26 mouse cellular contexts compared by ENCODE assay signal in genomic region chr15:13212027-13212685, GRCm38 (mm10). TPM values are rescaled to one million over a fixed set of nuclear protein-coding genes. Genes with fewer than 3 reads are reported as not detected.
A peak's percentile ranks its signal among the peaks of the same experiment; 100 is the strongest.
DNase-seq lines count a peak whose midpoint lies in the region; ATAC-seq and TF ChIP-seq lines count a peak whose summit lies in the region.
"Had no signal": no experiment of that assay in that cellular context is flagged by ENCODE, and none has a peak within 500 bp of the region (broad histone marks: within the 10 kb centered on the region; RNA-seq: fewer than 3 reads in every experiment).

No protein-coding gene starts in this region.

- no peak overlapping the region for H3K9ac ChIP-seq in forebrain, embryonic 14.5 days (ENCODE audit: low read length)
- no peak overlapping the region for H3K9ac ChIP-seq in forebrain, postnatal 0 days
- no peak overlapping the region for H3K9ac ChIP-seq in neural tube, embryonic 11.5 days (ENCODE audit: low read length)
- H3K9ac ChIP-seq: embryonic facial prominence, embryonic 13.5 days; hindbrain, embryonic 13.5 days; intestine, embryonic 15.5 days; neural tube, embryonic 15.5 days; stomach, embryonic 15.5 days had no signal

- no peaks in the 10 kb centered on the region for H3K36me3 ChIP-seq in forebrain, embryonic 14.5 days (ENCODE audit: control insufficient read depth, insufficient read depth, low read length)
- no peaks in the 10 kb centered on the region for H3K36me3 ChIP-seq in forebrain, postnatal 0 days (ENCODE audit: insufficient read depth)
- no peaks in the 10 kb centered on the region for H3K36me3 ChIP-seq in neural tube, embryonic 11.5 days (ENCODE audit: control insufficient read depth, insufficient read depth, low read length)
- H3K36me3 ChIP-seq: embryonic facial prominence, embryonic 13.5 days; hindbrain, embryonic 13.5 days; intestine, embryonic 15.5 days; neural tube, embryonic 15.5 days; stomach, embryonic 15.5 days had no signal

- H3K27ac ChIP-seq in forebrain, embryonic 14.5 days (ENCODE audit: low read depth, low read length): no peak overlapping the region
- H3K27ac ChIP-seq in forebrain, postnatal 0 days (ENCODE audit: low read depth, low read length): no peak overlapping the region
- no peak overlapping the region for H3K27ac ChIP-seq in neural tube, embryonic 11.5 days (ENCODE audit: low read depth, low read length)
- H3K27ac ChIP-seq: embryonic facial prominence, embryonic 13.5 days; hindbrain, embryonic 13.5 days; intestine, embryonic 15.5 days; left cerebral cortex, adult 2 months; neural tube, embryonic 15.5 days; stomach, embryonic 15.5 days had no signal

- H3K4me1 ChIP-seq in forebrain, embryonic 14.5 days (ENCODE audit: control insufficient read depth, insufficient read depth, low read length): peaks cover 5% of the 10 kb centered on the region; the same call in 1 of the 2 replicates
- 0 out of 2 replicates have a peak, but pooled peaks cover 5% of the 10 kb centered on the region for H3K4me1 ChIP-seq in forebrain, postnatal 0 days (ENCODE audit: insufficient read depth)
- no peaks in the 10 kb centered on the region for H3K4me1 ChIP-seq in neural tube, embryonic 11.5 days (ENCODE audit: control insufficient read depth, insufficient read depth, low read length)
- H3K4me1 ChIP-seq: embryonic facial prominence, embryonic 13.5 days; intestine, embryonic 15.5 days; neural tube, embryonic 15.5 days; stomach, embryonic 15.5 days had no signal

- no peaks in the 10 kb centered on the region for H3K27me3 ChIP-seq in forebrain, embryonic 14.5 days (replicated peaks; ENCODE audit: control insufficient read depth, insufficient read depth, low read length)
- no peaks in the 10 kb centered on the region for H3K27me3 ChIP-seq in forebrain, postnatal 0 days (ENCODE audit: insufficient read depth, low read length)
- no peaks in the 10 kb centered on the region for H3K27me3 ChIP-seq in neural tube, embryonic 11.5 days (ENCODE audit: control insufficient read depth, insufficient read depth, low read length)
- H3K27me3 ChIP-seq: embryonic facial prominence, embryonic 13.5 days; intestine, embryonic 15.5 days; neural tube, embryonic 15.5 days; stomach, embryonic 15.5 days had no signal

- no peak overlapping the region for H3K4me3 ChIP-seq in forebrain, embryonic 14.5 days (ENCODE audit: low read depth, low read length)
- no peak overlapping the region for H3K4me3 ChIP-seq in forebrain, postnatal 0 days (ENCODE audit: low read depth, low read length)
- H3K4me3 ChIP-seq in neural tube, embryonic 11.5 days (ENCODE audit: low read depth, low read length): no peak overlapping the region
- H3K4me3 ChIP-seq: embryonic facial prominence, embryonic 13.5 days; hindbrain, embryonic 13.5 days; intestine, embryonic 15.5 days; left cerebral cortex, adult 2 months; neural tube, embryonic 15.5 days; stomach, embryonic 15.5 days had no signal

- no peak for TF ChIP-seq CTCF in forebrain, postnatal 0 days (IDR thresholded peaks at IDR 0.05; ENCODE audit: low read depth)

- no peak overlapping the region for H3K4me2 ChIP-seq in forebrain, embryonic 14.5 days (ENCODE audit: low read length)
- no peak overlapping the region for H3K4me2 ChIP-seq in forebrain, postnatal 0 days (ENCODE audit: low read depth)
- H3K4me2 ChIP-seq in neural tube, embryonic 11.5 days (ENCODE audit: low read depth): no peak overlapping the region
- H3K4me2 ChIP-seq: embryonic facial prominence, embryonic 13.5 days; heart, embryonic 11.5 days; hindbrain, embryonic 13.5 days; intestine, embryonic 15.5 days; neural tube, embryonic 15.5 days; stomach, embryonic 15.5 days had no signal

- ATAC-seq in forebrain, embryonic 14.5 days: no peak
- no peak for ATAC-seq in forebrain, postnatal 0 days
- no peak for ATAC-seq in neural tube, embryonic 11.5 days (ENCODE audit: insufficient read depth, low FRiP score, low TSS enrichment)
- ATAC-seq: intestine, embryonic 15.5 days; lung, postnatal 0 days had no signal

- peak; percentile 19 for DNase-seq in forebrain, embryonic 14.5 days (ENCODE audit: low spot score)
- DNase-seq in forebrain, postnatal 0 days: no peak
- DNase-seq in neural tube, embryonic 11.5 days (ENCODE audit: low spot score): peak; percentile 15
- no peak for DNase-seq in neural tube, embryonic 10.5 days (ENCODE audit: extremely low spot score, low spot score)
- peak; percentile 56 for DNase-seq in embryo, embryonic 11 days
- no peak for DNase-seq in thymus, adult 18-20 months
- DNase-seq in lung, postnatal 4 days: no peak
- DNase-seq: adrenal gland, postnatal 14 days; cerebellum, adult 11 months; cerebellum, postnatal 14 days; heart, postnatal 10 days; kidney, adult 9 months; kidney, postnatal 4 days; layer of hippocampus, adult 9-11 months; left cerebral cortex, postnatal 4 days; liver; thymus, adult 2 months had no signal

- H3K9me3 ChIP-seq in forebrain, embryonic 14.5 days (replicated peaks; ENCODE audit: control insufficient read depth, low read length): no peaks in the 10 kb centered on the region
- no peaks in the 10 kb centered on the region for H3K9me3 ChIP-seq in forebrain, postnatal 0 days (ENCODE audit: low read length)
- H3K9me3 ChIP-seq in neural tube, embryonic 11.5 days (ENCODE audit: control insufficient read depth, low read length): no peaks in the 10 kb centered on the region
- H3K9me3 ChIP-seq: embryonic facial prominence, embryonic 13.5 days; hindbrain, embryonic 13.5 days; intestine, embryonic 15.5 days; neural tube, embryonic 15.5 days; stomach, embryonic 15.5 days had no signal

- 3% methylated on average over 4 of the region's 4 CpGs for WGBS in forebrain, embryonic 14.5 days
- 7% methylated on average over 4 of the region's 4 CpGs for WGBS in forebrain, postnatal 0 days
- WGBS in neural tube, embryonic 11.5 days: 20% methylated on average over 4 of the region's 4 CpGs

RNA-seq across cellular contexts. Expression of gene Cdh6, which starts 38.7 kb away (rescaled TPM):
- 4.5 and 6.9 TPM in 2 replicates for polyA plus RNA-seq in forebrain, embryonic 14.5 days (2014; fragmentation: Nextera tagmentation; extraction: Ambion mirVana)
- 12.1 and 14.1 TPM in 2 replicates for total RNA-seq in forebrain, postnatal 0 days (2014; rRNA removed)
- 6.1 and 9.8 TPM in 2 replicates for polyA plus RNA-seq in forebrain, postnatal 0 days (2015; fragmentation: Nextera tagmentation; extraction: Ambion mirVana)
- polyA plus RNA-seq in neural tube, embryonic 11.5 days (2014; fragmentation: Nextera tagmentation; extraction: Ambion mirVana): 18.1 and 21.6 TPM in 2 replicates
- total RNA-seq: megakaryocyte, adult 5-6 weeks had no signal

Comparison
In these comparisons a context has a peak if more than half of its experiments do, and no peak if none do; other contexts are left out.
1. DNase-seq: peak in forebrain, embryonic 14.5 days (single experiment), neural tube, embryonic 11.5 days (single experiment) and embryo, embryonic 11 days (single experiment); none in forebrain, postnatal 0 days (single experiment), neural tube, embryonic 10.5 days (single experiment), thymus, adult 18-20 months (0 of 2) and lung, postnatal 4 days (0 of 2).